Mouse (Mus musculus): Measurements from ENCODE around the gene Pnkd. TPM values are rescaled to one million over a fixed set of nuclear protein-coding genes. Genes with fewer than 3 reads are reported as not detected.

The Pnkd gene
- polyA plus RNA-seq, 1 experiment from 2014 or later, result 46.7 TPM

DNA sequence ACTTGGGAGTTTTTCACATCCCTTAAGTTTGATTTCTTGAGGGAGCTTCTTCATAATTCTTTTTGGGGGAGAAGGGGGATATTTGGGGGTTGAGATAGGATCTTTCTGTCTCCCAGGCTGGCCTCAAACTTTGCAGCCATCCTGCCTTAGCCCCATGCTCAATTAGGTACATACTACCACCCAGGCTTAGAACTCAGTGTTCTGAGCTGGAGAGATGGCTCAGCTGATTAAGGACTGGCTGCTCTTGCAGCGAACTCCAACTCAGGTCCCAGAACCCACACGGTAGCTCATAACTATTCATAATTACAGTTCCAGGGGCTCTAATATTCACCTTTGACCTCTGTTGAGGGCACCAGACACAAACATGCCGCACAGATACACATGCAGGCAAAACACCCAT lies 49.9 kb downstream of the Pnkd start:
- no peak overlapping the region for H3K27ac ChIP-seq (ENCODE audit: low read depth)
- no peak overlapping the region for H3K4me2 ChIP-seq (ENCODE audit: low read depth, low read length)
- H3K36me3 ChIP-seq (replicated peaks; ENCODE audit: insufficient read depth, low read length), result no peaks in the 10 kb centered on the region
- no peak overlapping the region for H3K9ac ChIP-seq (replicated peaks)
- ATAC-seq, result no peak
- H3K4me3 ChIP-seq (ENCODE audit: low read depth, low read length), result no peak overlapping the region
- H3K27me3 ChIP-seq (ENCODE audit: insufficient read depth, low read length), result no peaks in the 10 kb centered on the region
- 82% methylated on average over 3 of the region's 3 CpGs for WGBS (ENCODE audit: insufficient replicate concordance)
- peaks cover 27% of the 10 kb centered on the region for H3K4me1 ChIP-seq (ENCODE audit: insufficient read depth)
- TF ChIP-seq EP300 (IDR thresholded peaks at IDR 0.05; ENCODE audit: low read depth) (no peak), CTCF (IDR thresholded peaks at IDR 0.05; ENCODE audit: low read depth) (no peak)
- DNase-seq, result no peak
- H3K9me3 ChIP-seq (ENCODE audit: low read length), result no peaks in the 10 kb centered on the region

DNA sequence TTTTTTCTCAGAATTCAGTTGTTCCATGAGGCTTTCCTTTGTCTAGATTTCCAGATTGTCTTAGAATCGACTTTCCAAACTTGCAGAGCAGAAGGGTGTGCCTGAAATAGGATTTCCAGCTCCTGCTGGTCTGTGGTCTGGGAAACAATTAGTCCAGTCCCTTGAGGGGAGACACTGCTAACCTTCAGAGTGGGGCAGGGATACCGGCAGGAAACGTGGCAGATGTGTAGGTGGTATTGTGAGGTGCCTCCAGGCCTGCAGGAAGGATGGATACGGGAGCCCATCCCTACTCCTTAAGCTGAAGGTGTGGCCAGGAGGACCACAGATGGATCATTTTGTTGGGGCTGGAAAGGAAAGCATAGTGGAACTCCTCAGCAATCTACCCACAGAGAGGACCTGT lies 50.3 kb downstream of the Pnkd start:
- TF ChIP-seq EP300 (IDR thresholded peaks at IDR 0.05; ENCODE audit: low read depth), result no peak
- no peak for TF ChIP-seq CTCF (IDR thresholded peaks at IDR 0.05; ENCODE audit: low read depth)
- Histone ChIP-seq H3K36me3 (replicated peaks; ENCODE audit: insufficient read depth, low read length) (no peaks in the 10 kb centered on the region), H3K27ac (ENCODE audit: low read depth) (no peak overlapping the region), H3K9me3 (ENCODE audit: low read length) (no peaks in the 10 kb centered on the region), H3K4me3 (ENCODE audit: low read depth, low read length) (no peak overlapping the region), H3K4me2 (ENCODE audit: low read depth, low read length) (no peak overlapping the region), H3K9ac (replicated peaks) (no peak overlapping the region), H3K27me3 (ENCODE audit: insufficient read depth, low read length) (no peaks in the 10 kb centered on the region), H3K4me1 (ENCODE audit: insufficient read depth) (peaks cover 27% of the 10 kb centered on the region)
- DNase-seq (no peak), ATAC-seq (no peak)
- 75% methylated on average over 4 of the region's 4 CpGs for WGBS (ENCODE audit: insufficient replicate concordance)

DNA sequence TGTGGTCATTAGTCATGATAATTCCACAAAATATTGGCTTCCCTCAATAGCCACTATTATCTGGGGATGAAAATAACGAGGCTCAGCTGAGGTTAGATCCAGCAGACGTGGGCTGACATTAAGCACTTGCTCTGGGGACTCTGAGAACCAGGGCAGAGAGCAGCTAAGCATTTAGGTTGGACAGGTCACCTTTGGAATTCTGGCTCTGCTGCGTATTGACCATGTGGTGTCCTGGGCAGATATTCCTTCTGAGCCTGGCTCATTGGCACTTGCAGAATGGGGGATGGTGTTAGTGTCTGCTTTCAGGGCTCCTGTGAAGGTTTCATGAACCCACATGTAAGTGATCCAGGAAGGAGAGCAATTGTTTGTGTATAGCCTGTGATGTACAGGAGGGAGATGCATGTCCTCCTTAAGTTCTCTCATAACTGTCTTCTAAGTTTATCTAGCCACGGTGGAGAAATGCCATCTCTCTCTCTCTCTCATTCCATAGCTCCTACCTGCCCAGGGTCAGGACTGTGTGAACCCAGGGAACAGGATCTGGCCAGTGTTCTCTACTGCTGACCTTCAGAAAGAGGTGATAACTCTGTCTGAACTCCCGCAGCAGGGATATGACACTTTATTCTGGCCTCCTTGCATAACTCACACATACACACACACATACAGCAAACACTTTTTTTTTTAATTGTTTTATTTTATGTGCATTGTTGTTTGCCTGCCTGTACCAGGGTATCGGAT lies 50.9 kb downstream of the Pnkd start:
- no peak overlapping the region for H3K27ac ChIP-seq (ENCODE audit: low read depth)
- 68% methylated on average over 6 of the region's 6 CpGs for WGBS (ENCODE audit: insufficient replicate concordance)
- no peak for DNase-seq

DNA sequence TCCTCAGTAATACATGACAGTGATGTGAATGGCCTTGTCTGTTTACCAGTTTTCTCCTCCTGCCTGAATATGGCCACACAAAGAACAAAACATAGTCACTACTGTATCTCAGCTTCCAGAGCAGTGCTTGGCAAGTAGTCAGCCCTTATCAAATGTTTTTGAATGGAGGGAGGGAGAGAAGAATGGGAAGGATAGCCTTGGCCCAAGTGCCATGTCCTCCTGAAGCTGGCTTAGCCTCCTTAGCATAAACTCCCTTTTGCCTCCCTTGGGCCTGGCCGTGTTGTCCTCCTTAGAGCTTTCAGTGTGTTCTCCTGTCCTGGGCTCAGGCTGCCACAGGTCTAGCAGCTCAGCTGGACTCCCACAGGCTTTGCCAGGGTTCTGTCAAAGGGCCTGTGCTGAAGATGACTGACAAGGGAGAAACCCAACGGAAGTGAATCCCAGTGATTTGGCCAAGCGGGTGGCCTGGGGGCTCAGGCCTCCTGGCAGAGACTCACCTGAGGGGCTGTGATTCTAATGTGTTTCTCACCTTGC lies 52.6 kb downstream of the Pnkd start:
- no peak overlapping the region for H3K4me2 ChIP-seq (ENCODE audit: low read depth, low read length)
- H3K36me3 ChIP-seq (replicated peaks; ENCODE audit: insufficient read depth, low read length), result no peaks in the 10 kb centered on the region
- no peaks in the 10 kb centered on the region for H3K9me3 ChIP-seq (ENCODE audit: low read length)
- H3K4me3 ChIP-seq (ENCODE audit: low read depth, low read length), result no peak overlapping the region
- TF ChIP-seq CTCF (IDR thresholded peaks at IDR 0.05; ENCODE audit: low read depth) (no peak), EP300 (IDR thresholded peaks at IDR 0.05; ENCODE audit: low read depth) (no peak)
- no peak for ATAC-seq
- 88% methylated on average over 3 of the region's 3 CpGs for WGBS (ENCODE audit: insufficient replicate concordance)
- H3K27me3 ChIP-seq (ENCODE audit: insufficient read depth, low read length), result no peaks in the 10 kb centered on the region
- H3K9ac ChIP-seq (replicated peaks), result no peak overlapping the region
- no peak for DNase-seq
- H3K4me1 ChIP-seq (ENCODE audit: insufficient read depth), result peaks cover 10% of the 10 kb centered on the region
- H3K27ac ChIP-seq (ENCODE audit: low read depth), result no peak overlapping the region

More for the DNA sequence above, 50.9 kb downstream of the Pnkd start:
- Histone ChIP-seq H3K9me3 (ENCODE audit: low read length) (no peaks in the 10 kb centered on the region), H3K27me3 (ENCODE audit: insufficient read depth, low read length) (no peaks in the 10 kb centered on the region), H3K4me2 (ENCODE audit: low read depth, low read length) (no peak overlapping the region), H3K36me3 (replicated peaks; ENCODE audit: insufficient read depth, low read length) (no peaks in the 10 kb centered on the region), H3K9ac (replicated peaks) (no peak overlapping the region), H3K4me3 (ENCODE audit: low read depth, low read length) (no peak overlapping the region), H3K4me1 (ENCODE audit: insufficient read depth) (peaks cover 27% of the 10 kb centered on the region)
- no peak for ATAC-seq
- TF ChIP-seq CTCF (IDR thresholded peaks at IDR 0.05; ENCODE audit: low read depth), result no peak

DNA sequence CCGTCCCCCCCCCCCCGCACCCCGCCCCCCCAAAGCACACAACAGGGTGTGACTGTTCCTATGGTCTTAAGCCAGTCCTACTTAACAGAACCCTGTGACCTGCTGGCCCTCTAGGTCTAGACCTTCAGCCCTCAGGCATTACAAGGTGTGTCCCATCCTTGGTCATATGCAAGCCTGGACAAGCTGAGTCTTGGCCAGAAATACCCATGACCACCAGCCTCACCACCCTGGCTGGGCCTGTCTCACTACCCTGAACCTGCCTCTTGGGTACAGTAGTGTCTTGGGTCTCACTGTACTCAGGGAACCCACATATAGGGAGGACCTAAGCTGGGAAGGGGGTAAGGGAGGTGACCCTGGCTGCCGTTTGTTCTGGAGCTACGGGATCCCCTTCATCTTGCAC lies 53.3 kb downstream of the Pnkd start:
- H3K4me1 ChIP-seq (ENCODE audit: insufficient read depth), result peaks cover 3% of the 10 kb centered on the region
- 60% methylated on average over 5 of the region's 5 CpGs for WGBS (ENCODE audit: insufficient replicate concordance)
- ATAC-seq (no peak), DNase-seq (no peak)
- no peaks in the 10 kb centered on the region for H3K27me3 ChIP-seq (ENCODE audit: insufficient read depth, low read length)
- no peak overlapping the region for H3K4me2 ChIP-seq (ENCODE audit: low read depth, low read length)
- H3K4me3 ChIP-seq (ENCODE audit: low read depth, low read length), result no peak overlapping the region
- no peaks in the 10 kb centered on the region for H3K9me3 ChIP-seq (ENCODE audit: low read length)
- TF ChIP-seq EP300 (IDR thresholded peaks at IDR 0.05; ENCODE audit: low read depth) (no peak), CTCF (IDR thresholded peaks at IDR 0.05; ENCODE audit: low read depth) (no peak)
- no peak overlapping the region for H3K27ac ChIP-seq (ENCODE audit: low read depth)
- no peaks in the 10 kb centered on the region for H3K36me3 ChIP-seq (replicated peaks; ENCODE audit: insufficient read depth, low read length)
- no peak overlapping the region for H3K9ac ChIP-seq (replicated peaks)

DNA sequence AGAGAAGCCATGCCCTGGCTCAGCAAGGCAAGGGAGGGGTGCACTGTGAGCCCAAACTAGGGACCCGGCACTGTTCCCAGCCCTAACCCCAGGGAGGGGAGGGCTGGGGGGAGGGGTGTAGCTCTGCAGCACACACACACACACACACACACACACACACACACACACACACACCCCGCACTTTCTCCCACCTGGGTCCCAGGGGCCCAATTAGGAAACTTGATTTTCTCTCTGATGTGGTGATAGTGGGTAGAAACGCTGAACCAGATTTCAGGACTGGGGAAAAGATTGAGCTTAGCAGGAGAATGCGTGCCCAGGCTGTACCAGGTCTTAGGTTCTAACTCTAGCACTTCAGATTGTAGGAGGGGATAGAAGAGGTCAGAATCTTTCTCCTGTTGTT lies 53.9 kb downstream of the Pnkd start:
- TF ChIP-seq CTCF (IDR thresholded peaks at IDR 0.05; ENCODE audit: low read depth) (no peak), EP300 (IDR thresholded peaks at IDR 0.05; ENCODE audit: low read depth) (no peak)
- H3K4me3 ChIP-seq (ENCODE audit: low read depth, low read length), result no peak overlapping the region
- H3K27me3 ChIP-seq (ENCODE audit: insufficient read depth, low read length), result no peaks in the 10 kb centered on the region
- no peaks in the 10 kb centered on the region for H3K9me3 ChIP-seq (ENCODE audit: low read length)
- DNase-seq, result no peak
- H3K4me2 ChIP-seq (ENCODE audit: low read depth, low read length), result no peak overlapping the region
- ATAC-seq, result no peak
- no peaks in the 10 kb centered on the region for H3K36me3 ChIP-seq (replicated peaks; ENCODE audit: insufficient read depth, low read length)
- WGBS (ENCODE audit: insufficient replicate concordance), result 70% methylated on average over 4 of the region's 4 CpGs
- H3K4me1 ChIP-seq (ENCODE audit: insufficient read depth), result peaks cover 5% of the 10 kb centered on the region; the same call in 1 of the 2 replicates
- no peak overlapping the region for H3K27ac ChIP-seq (ENCODE audit: low read depth)
- no peak overlapping the region for H3K9ac ChIP-seq (replicated peaks)
